Mouse (Mus musculus) left cerebral cortex, adult 18-20 months (tissue): ENCODE results near the gene Wdfy3. TPM values are rescaled to one million over a fixed set of nuclear protein-coding genes. Genes with fewer than 3 reads are reported as not detected.
A peak's percentile ranks its signal among the peaks of the same experiment; 100 is the strongest.
"Not testable (repeated sequence)": the region's sequence is repeated elsewhere in the genome, so short reads cannot be mapped to it uniquely, and the experiment has no call there.

Experiments used
- DNase-seq, 2 experiments: peaks; one replicate each; pipeline ENCODE4 v3.0.0; 2021 to 2022; ENCODE audit warnings: low spot score in 2 of 2, mixed read lengths in 1 of 2
- total RNA-seq, 2 experiments: library from RNA; stranded (reverse); gene quantifications; 2 replicates each; pipeline ENCODE4 v1.2.3; 2021

Gene Wdfy3
- total RNA-seq, 2 experiments from 2014 or later, result 127 TPM

- DNase-seq, result no peak
Observed at GRCm38 (mm10) chr5:101954393-101955340, 115.1 kb downstream of the Wdfy3 start.

GRCm38 (mm10) chr5:101951918-101952317, 117.8 kb downstream of the Wdfy3 start:
- no peak for DNase-seq

- no peak for DNase-seq
Observed at GRCm38 (mm10) chr5:101949323-101949722, 120.4 kb downstream of the Wdfy3 start.

- DNase-seq, result no peak
Observed at GRCm38 (mm10) chr5:101948641-101949040, 121.1 kb downstream of the Wdfy3 start.

GRCm38 (mm10) chr5:101945731-101946130, 124.0 kb downstream of the Wdfy3 start:
- DNase-seq, result no peak

GRCm38 (mm10) chr5:101937909-101938596, 131.7 kb downstream of the Wdfy3 start:
- DNase-seq, result no peak

- DNase-seq, result no peak
Observed at GRCm38 (mm10) chr5:101937362-101937761, 132.4 kb downstream of the Wdfy3 start.

GRCm38 (mm10) chr5:101935893-101936292, 133.8 kb downstream of the Wdfy3 start:
- no peak for DNase-seq

- no peak for DNase-seq
Observed at GRCm38 (mm10) chr5:101934629-101935028, 135.1 kb downstream of the Wdfy3 start.

GRCm38 (mm10) chr5:101932971-101933810, 136.5 kb downstream of the Wdfy3 start:
- DNase-seq, result peak; percentile 22 to 33

GRCm38 (mm10) chr5:101931997-101932396, 137.7 kb downstream of the Wdfy3 start:
- DNase-seq, result no peak

GRCm38 (mm10) chr5:101926311-101926710, 143.4 kb downstream of the Wdfy3 start:
- no peak for DNase-seq

- DNase-seq, result no peak
Observed at GRCm38 (mm10) chr5:101923710-101924109, 146.0 kb downstream of the Wdfy3 start.

- no peak for DNase-seq
Observed at GRCm38 (mm10) chr5:101919559-101919958, 150.2 kb downstream of the Wdfy3 start.

GRCm38 (mm10) chr5:101909468-101909867, 160.3 kb downstream of the Wdfy3 start:
- DNase-seq, result no peak

- no peak for DNase-seq
Observed at GRCm38 (mm10) chr5:101905624-101906023, 164.1 kb downstream of the Wdfy3 start.

- DNase-seq, result not testable (repeated sequence)
Observed at GRCm38 (mm10) chr5:101904841-101905240, 164.9 kb downstream of the Wdfy3 start.

GRCm38 (mm10) chr5:101902686-101903085, 167.0 kb downstream of the Wdfy3 start:
- DNase-seq, result no peak

GRCm38 (mm10) chr5:101899981-101900380, 169.7 kb downstream of the Wdfy3 start:
- no peak for DNase-seq

- no peak for DNase-seq
Observed at GRCm38 (mm10) chr5:101896784-101897183, 172.9 kb downstream of the Wdfy3 start.
